8 mouse cellular contexts compared by ENCODE assay signal in the genomic region with DNA sequence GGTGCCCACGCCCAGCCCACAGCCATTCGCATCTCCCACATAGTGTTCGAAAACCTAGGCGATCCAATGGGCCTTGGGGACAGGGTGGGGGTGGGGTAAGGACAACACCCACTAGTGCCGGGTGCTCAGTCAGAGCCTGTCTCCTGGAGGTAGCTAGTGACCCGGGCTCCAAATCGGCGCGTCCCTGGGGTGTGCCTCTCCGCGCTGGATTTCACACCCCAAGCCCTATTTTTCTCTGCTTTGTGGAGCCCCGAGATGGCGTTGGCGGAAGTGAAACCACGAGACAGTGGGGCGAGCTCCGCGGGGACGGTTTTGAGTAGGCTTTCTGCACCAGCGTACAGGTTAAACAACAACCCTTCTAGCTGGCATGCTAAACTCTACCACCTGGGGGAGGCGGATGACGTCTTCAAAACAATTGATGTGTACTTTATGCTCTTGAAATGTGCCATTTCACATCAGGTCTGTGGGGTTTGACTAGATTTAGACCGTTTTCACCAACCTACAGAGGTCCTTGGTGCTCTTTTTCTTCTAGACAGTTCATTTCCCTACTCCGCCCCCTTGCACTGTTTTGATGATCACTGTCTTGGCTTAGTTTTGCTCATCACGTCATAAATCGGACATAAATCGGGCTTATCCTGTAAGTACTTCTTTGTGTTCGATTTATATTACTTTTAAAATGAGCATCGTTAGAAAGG. TPM values are rescaled to one million over a fixed set of nuclear protein-coding genes. Genes with fewer than 3 reads are reported as not detected.
DNase-seq lines count a peak whose midpoint lies in the region; ATAC-seq and TF ChIP-seq lines count a peak whose summit lies in the region.

No protein-coding gene starts in this region.

- H3K4me2 ChIP-seq in forebrain, embryonic 12.5 days = peak overlapping the region; percentile 59
- H3K4me2 ChIP-seq in neural tube, embryonic 13.5 days = peak overlapping the region; percentile 66

- H3K9me3 ChIP-seq in ES-Bruce4 (replicated peaks; ENCODE audit: control insufficient read depth, insufficient read depth, low read length, poor library complexity, severe bottlenecking) = no peaks in the 10 kb centered on the region
- no peaks in the 10 kb centered on the region for H3K9me3 ChIP-seq in forebrain, embryonic 12.5 days
- H3K9me3 ChIP-seq in neural tube, embryonic 13.5 days = no peaks in the 10 kb centered on the region

- TF ChIP-seq EP300 in ES-Bruce4 (IDR thresholded peaks at IDR 0.05; ENCODE audit: insufficient read depth, low read depth, low read length) = no peak

- WGBS in forebrain, embryonic 12.5 days = 28% methylated on average over 28 of the region's 29 CpGs
- 18% methylated on average over 29 of the region's 29 CpGs for WGBS in large intestine, adult 2 months
- 27% methylated on average over 29 of the region's 29 CpGs for WGBS in neural tube, embryonic 13.5 days

- peak overlapping the region; percentile 74 for H3K4me3 ChIP-seq in ES-Bruce4 (ENCODE audit: low read depth, low read length)
- H3K4me3 ChIP-seq in forebrain, embryonic 12.5 days (replicated peaks) = peak overlapping the region; percentile 54
- peak overlapping the region; percentile 60 for H3K4me3 ChIP-seq in neural tube, embryonic 13.5 days

- no peaks in the 10 kb centered on the region for H3K27me3 ChIP-seq in ES-Bruce4 (ENCODE audit: control insufficient read depth, insufficient read depth, low read length, poor library complexity, severe bottlenecking)
- H3K27me3 ChIP-seq in forebrain, embryonic 12.5 days = peaks cover 8% of the 10 kb centered on the region; the same call in 1 of the 2 replicates
- 0 out of 2 replicates have a peak, but pooled peaks cover 3% of the 10 kb centered on the region for H3K27me3 ChIP-seq in neural tube, embryonic 13.5 days

- TF ChIP-seq POLR2A in ES-Bruce4 (IDR thresholded peaks at IDR 0.05; ENCODE audit: insufficient read depth, low read length) = no peak

- peak overlapping the region; percentile 48 for H3K27ac ChIP-seq in ES-Bruce4 (ENCODE audit: insufficient read depth, low read length)
- H3K27ac ChIP-seq in forebrain, embryonic 12.5 days = peak overlapping the region; percentile 70
- H3K27ac ChIP-seq in neural tube, embryonic 13.5 days (replicated peaks) = peak overlapping the region; percentile 70

- no peaks in the 10 kb centered on the region for H3K36me3 ChIP-seq in ES-Bruce4 (ENCODE audit: control insufficient read depth, insufficient read depth, low read length, poor library complexity, severe bottlenecking)
- H3K36me3 ChIP-seq in forebrain, embryonic 12.5 days (replicated peaks) = no peaks in the 10 kb centered on the region
- no peaks in the 10 kb centered on the region for H3K36me3 ChIP-seq in neural tube, embryonic 13.5 days

- intact Hi-C loops in heart, postnatal 25 days (cut with DNase I) = no loop called here

- no peaks in the 10 kb centered on the region for H3K4me1 ChIP-seq in ES-Bruce4 (ENCODE audit: control insufficient read depth, insufficient read depth, low read length)
- no peaks in the 10 kb centered on the region for H3K4me1 ChIP-seq in forebrain, embryonic 12.5 days
- H3K4me1 ChIP-seq in neural tube, embryonic 13.5 days (replicated peaks) = 0 out of 2 replicates have a peak, but pooled peaks cover 6% of the 10 kb centered on the region

- no peak for TF ChIP-seq CTCF in ES-Bruce4 (IDR thresholded peaks at IDR 0.05; ENCODE audit: low read depth, low read length)

- peak; percentile 74 for ATAC-seq in forebrain, embryonic 12.5 days (ENCODE audit: low FRiP score)
- ATAC-seq in neural tube, embryonic 13.5 days (ENCODE audit: low read depth) = peak; percentile 92

- DNase-seq in c-Kit-positive CD71-positive TER-119-negative erythroid progenitor cells, embryonic 14.5 days (ENCODE audit: low read depth) = peak; percentile 21
- peak; percentile 7 for DNase-seq in heart, postnatal 25 days (ENCODE audit: low spot score)
- peak; percentile 16 for DNase-seq in large intestine, adult 2 months (ENCODE audit: low read depth, low spot score)
- peak; percentile 49 to 57 for DNase-seq in lung, adult 18-20 months
- peak; percentile 42 for DNase-seq in testis, postnatal 10 days (ENCODE audit: low spot score)

- H3K9ac ChIP-seq in ES-Bruce4 (ENCODE audit: low read depth, poor library complexity, severe bottlenecking) = peak overlapping the region; percentile 75
- H3K9ac ChIP-seq in forebrain, embryonic 12.5 days = peak overlapping the region; percentile 67
- peak overlapping the region; percentile 76 for H3K9ac ChIP-seq in neural tube, embryonic 13.5 days

RNA-seq across cellular contexts. Expression of a gene that starts 1.1 kb away (rescaled TPM):
- polyA plus RNA-seq in ES-Bruce4 (2011; ENCODE audit: insufficient read depth, insufficient read length, low read depth, missing spikeins) = 47.9 and 50.8 TPM in 2 replicates
- polyA plus RNA-seq in forebrain, embryonic 12.5 days (2016; fragmentation: Nextera tagmentation; extraction: Ambion mirVana) = 87.7 and 93.5 TPM in 2 replicates
- 10 to 100 TPM; 12.7 to 17.2 TPM for total RNA-seq in heart, postnatal 25 days (2021)
- polyA plus RNA-seq in large intestine, adult 2 months (2012; rRNA removed) = 7.6 and 7.7 TPM in 2 replicates
- 83.6 and 85.4 TPM in 2 replicates for polyA plus RNA-seq in neural tube, embryonic 13.5 days (2015; fragmentation: Nextera tagmentation; extraction: Ambion mirVana)

RNA-seq across cellular contexts. Expression of a gene that starts 13.9 kb away (rescaled TPM):
- 25.2 and 26.2 TPM in 2 replicates for polyA plus RNA-seq in ES-Bruce4 (2011; ENCODE audit: insufficient read depth, insufficient read length, low read depth, missing spikeins)
- polyA plus RNA-seq in forebrain, embryonic 12.5 days (2016; fragmentation: Nextera tagmentation; extraction: Ambion mirVana) = 27.1 and 27.9 TPM in 2 replicates
- total RNA-seq in heart, postnatal 25 days (2021) = 10 to 100 TPM; 27.3 to 28.8 TPM
- 7.8 and 12.5 TPM in 2 replicates for polyA plus RNA-seq in large intestine, adult 2 months (2012; rRNA removed)
- 34.5 and 34.9 TPM in 2 replicates for polyA plus RNA-seq in neural tube, embryonic 13.5 days (2015; fragmentation: Nextera tagmentation; extraction: Ambion mirVana)

Comparison
In these comparisons a context has a peak if more than half of its experiments do, and no peak if none do; other contexts are left out.
1. Peak in every context shown above with its lines: DNase-seq, ATAC-seq, H3K4me3 ChIP-seq and H3K27ac ChIP-seq.